Mouse (Mus musculus) forebrain, embryonic 15.5 days (tissue): ENCODE results near the gene Gm2564. TPM values are rescaled to one million over a fixed set of nuclear protein-coding genes. Genes with fewer than 3 reads are reported as not detected.
A peak's percentile ranks its signal among the peaks of the same experiment; 100 is the strongest.
"Not testable (repeated sequence)": the region's sequence is repeated elsewhere in the genome, so short reads cannot be mapped to it uniquely, and the experiment has no call there.

Experiments used
- ATAC-seq: fragments of 200-750 bp; cut with Nextera tagmentation; replicated peaks from 2 replicates; pipeline ENCODE4 v1.8.0; 2017; ENCODE audit warnings: mild to moderate bottlenecking, moderate TSS enrichment, moderate library complexity
- H3K27ac ChIP-seq: fragments of 300-500 bp; sonication (generic); replicated peaks from 2 replicates; pipeline ENCODE4 v1.5.1; 2015; ENCODE audit warnings: mild to moderate bottlenecking, inconsistent platforms
- H3K27me3 ChIP-seq: fragments of 300-500 bp; sonication (generic); 2 replicates; pipeline ENCODE4 v1.6.1; 2015; ENCODE audit warnings: inconsistent platforms
- H3K36me3 ChIP-seq: fragments of 300-500 bp; sonication (generic); 2 replicates; pipeline ENCODE4 v1.6.1; 2015; ENCODE audit warnings: mild to moderate bottlenecking, inconsistent platforms
- H3K4me1 ChIP-seq: fragments of 300-500 bp; sonication (generic); 2 replicates; pipeline ENCODE4 v1.6.1; 2015; ENCODE audit warnings: inconsistent platforms
- H3K4me2 ChIP-seq: fragments of 300-500 bp; sonication (generic); replicated peaks from 2 replicates; pipeline ENCODE4 v1.6.1; 2015; ENCODE audit warnings: mild to moderate bottlenecking, inconsistent platforms
- H3K4me3 ChIP-seq: fragments of 300-500 bp; sonication (generic); 2 replicates; pipeline ENCODE4 v1.5.1; 2015; ENCODE audit warnings: mild to moderate bottlenecking, inconsistent platforms
- H3K9ac ChIP-seq: fragments of 300-500 bp; sonication (generic); replicated peaks from 2 replicates; pipeline ENCODE4 v1.6.1; 2015; ENCODE audit warnings: mild to moderate bottlenecking, inconsistent platforms
- H3K9me3 ChIP-seq: fragments of 300-500 bp; sonication (generic); 2 replicates; pipeline ENCODE4 v1.6.1; 2016; ENCODE audit warnings: inconsistent platforms
- WGBS: fragments of 180-500 bp; shearing (Covaris S2); methylation state at CpG from one replicate; pipeline ENCODE4 v1.1.7; 2015; ENCODE audit warnings: mixed read lengths; 5-methylcytosine and 5-hydroxymethylcytosine counted together
- polyA plus RNA-seq: library from polyadenylated mRNA; unstranded; fragments of >200 nt; fragmentation: Nextera tagmentation; extraction: Ambion mirVana; gene quantifications from 2 replicates; pipeline ENCODE4 v1.2.1, GENCODE M21; 2015

The Gm2564 gene
- polyA plus RNA-seq: not detected in 2 replicates

GRCm38 (mm10) chr4:42629419-42629818, at the start of gene Gm2564:
TSS of gene Gm2564 (plus strand) at chr4:42629719.
- not testable (repeated sequence) for H3K9ac ChIP-seq, H3K4me3 ChIP-seq, H3K4me1 ChIP-seq, H3K4me2 ChIP-seq, H3K36me3 ChIP-seq, H3K27ac ChIP-seq, H3K9me3 ChIP-seq, ATAC-seq, H3K27me3 ChIP-seq
- no CpG with 5 or more reads among the region's 8 CpGs for WGBS

DNA sequence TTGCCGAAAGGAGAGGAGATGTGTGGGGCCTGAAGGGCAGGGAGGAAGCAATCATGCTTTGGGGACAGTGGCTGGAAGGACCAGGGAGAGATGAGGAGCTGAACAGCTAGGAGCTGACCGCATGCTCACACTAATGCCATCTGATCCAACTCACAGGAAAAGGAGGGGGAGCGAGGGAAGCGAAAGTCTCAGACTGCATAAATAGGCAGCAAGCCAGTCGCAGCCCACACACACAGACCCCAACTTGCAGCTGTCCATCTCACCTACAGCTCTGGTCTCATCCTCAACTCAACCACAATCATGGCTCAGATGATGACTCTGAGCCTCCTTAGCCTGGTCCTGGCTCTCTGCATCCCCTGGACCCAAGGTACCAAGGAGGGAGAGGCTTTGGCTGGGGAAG, 17.6 kb upstream of the Gm2564 start, which contains the start of gene Gm10591:
Gm10591 (plus strand) TSS at position 301 of the 400 bp plus-strand sequence.
- ATAC-seq, H3K36me3 ChIP-seq, H3K4me2 ChIP-seq, H3K4me1 ChIP-seq, H3K9me3 ChIP-seq, H3K9ac ChIP-seq, H3K4me3 ChIP-seq, H3K27ac ChIP-seq, H3K27me3 ChIP-seq: not testable (repeated sequence)
- no CpG with 5 or more reads among the region's 5 CpGs for WGBS

- not testable (repeated sequence) for H3K4me1 ChIP-seq, H3K27ac ChIP-seq, H3K36me3 ChIP-seq, H3K9me3 ChIP-seq, ATAC-seq, H3K27me3 ChIP-seq, H3K4me3 ChIP-seq, H3K4me2 ChIP-seq, H3K9ac ChIP-seq
- WGBS: no CpG with 5 or more reads among the region's 9 CpGs
Measured at GRCm38 (mm10) chr4:42654951-42655350, 25.4 kb downstream of the Gm2564 start, which contains the start of gene Ccl27b. TSS of gene Ccl27b (plus strand) at chr4:42655251.

- WGBS: no CpG with 5 or more reads among the region's 3 CpGs
- not testable (repeated sequence) for ATAC-seq, H3K4me3 ChIP-seq, H3K27ac ChIP-seq, H3K27me3 ChIP-seq, H3K36me3 ChIP-seq, H3K9ac ChIP-seq, H3K9me3 ChIP-seq, H3K4me1 ChIP-seq, H3K4me2 ChIP-seq
Measured at GRCm38 (mm10) chr4:42661793-42662192, 32.3 kb downstream of the Gm2564 start, which contains the start of gene Il11ra2. TSS of gene Il11ra2 (minus strand) at chr4:42661893.

DNA sequence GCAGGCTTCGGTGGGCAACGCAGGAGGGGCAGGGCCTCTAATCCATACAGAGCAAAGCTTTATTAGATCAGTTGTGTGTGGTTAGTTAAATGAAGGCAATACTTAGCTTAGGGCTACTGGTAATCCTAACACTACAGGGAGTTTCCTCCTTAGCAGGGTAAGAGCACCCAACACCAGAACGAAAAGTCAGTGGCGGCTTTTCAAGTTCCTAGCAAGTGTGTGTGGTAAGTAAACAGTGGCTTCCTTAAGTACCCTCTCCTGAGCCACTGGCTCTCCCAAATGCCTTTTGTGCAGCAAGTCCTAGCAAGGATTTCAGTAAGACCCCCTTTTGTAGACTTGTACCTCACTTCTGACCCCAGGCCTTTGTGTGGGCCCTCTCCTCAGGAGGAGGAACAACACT, 45.9 kb downstream of the Gm2564 start:
- not testable (repeated sequence) for H3K36me3 ChIP-seq, H3K4me3 ChIP-seq, ATAC-seq, H3K9ac ChIP-seq, H3K27me3 ChIP-seq, H3K4me2 ChIP-seq, H3K27ac ChIP-seq, H3K9me3 ChIP-seq, H3K4me1 ChIP-seq
- WGBS: no CpG with 5 or more reads among the region's 4 CpGs

DNA sequence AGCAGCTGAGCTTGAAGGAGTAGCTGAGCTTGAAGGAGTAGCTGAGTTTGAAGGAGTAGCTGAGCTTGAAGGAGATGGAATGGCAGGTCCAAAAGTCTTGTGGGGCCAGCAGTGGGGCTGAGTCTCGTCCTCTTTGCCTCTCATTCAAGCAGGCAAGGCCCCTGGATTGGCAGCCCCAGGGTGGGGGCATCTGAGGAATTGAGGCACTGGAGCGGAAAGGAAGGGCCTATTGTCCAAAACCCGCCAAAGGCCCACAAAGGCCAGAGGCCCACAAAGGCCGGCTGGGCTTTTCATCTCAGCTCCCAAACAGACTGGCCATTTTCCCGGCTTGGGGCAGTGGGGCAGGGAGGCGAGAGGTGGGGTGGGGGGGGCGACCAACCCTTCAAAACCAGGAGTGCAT, 49.8 kb downstream of the Gm2564 start:
- H3K9ac ChIP-seq, ATAC-seq, H3K4me1 ChIP-seq, H3K4me3 ChIP-seq, H3K9me3 ChIP-seq, H3K36me3 ChIP-seq, H3K27ac ChIP-seq, H3K4me2 ChIP-seq, H3K27me3 ChIP-seq: not testable (repeated sequence)
- WGBS: no CpG with 5 or more reads among the region's 7 CpGs

DNA sequence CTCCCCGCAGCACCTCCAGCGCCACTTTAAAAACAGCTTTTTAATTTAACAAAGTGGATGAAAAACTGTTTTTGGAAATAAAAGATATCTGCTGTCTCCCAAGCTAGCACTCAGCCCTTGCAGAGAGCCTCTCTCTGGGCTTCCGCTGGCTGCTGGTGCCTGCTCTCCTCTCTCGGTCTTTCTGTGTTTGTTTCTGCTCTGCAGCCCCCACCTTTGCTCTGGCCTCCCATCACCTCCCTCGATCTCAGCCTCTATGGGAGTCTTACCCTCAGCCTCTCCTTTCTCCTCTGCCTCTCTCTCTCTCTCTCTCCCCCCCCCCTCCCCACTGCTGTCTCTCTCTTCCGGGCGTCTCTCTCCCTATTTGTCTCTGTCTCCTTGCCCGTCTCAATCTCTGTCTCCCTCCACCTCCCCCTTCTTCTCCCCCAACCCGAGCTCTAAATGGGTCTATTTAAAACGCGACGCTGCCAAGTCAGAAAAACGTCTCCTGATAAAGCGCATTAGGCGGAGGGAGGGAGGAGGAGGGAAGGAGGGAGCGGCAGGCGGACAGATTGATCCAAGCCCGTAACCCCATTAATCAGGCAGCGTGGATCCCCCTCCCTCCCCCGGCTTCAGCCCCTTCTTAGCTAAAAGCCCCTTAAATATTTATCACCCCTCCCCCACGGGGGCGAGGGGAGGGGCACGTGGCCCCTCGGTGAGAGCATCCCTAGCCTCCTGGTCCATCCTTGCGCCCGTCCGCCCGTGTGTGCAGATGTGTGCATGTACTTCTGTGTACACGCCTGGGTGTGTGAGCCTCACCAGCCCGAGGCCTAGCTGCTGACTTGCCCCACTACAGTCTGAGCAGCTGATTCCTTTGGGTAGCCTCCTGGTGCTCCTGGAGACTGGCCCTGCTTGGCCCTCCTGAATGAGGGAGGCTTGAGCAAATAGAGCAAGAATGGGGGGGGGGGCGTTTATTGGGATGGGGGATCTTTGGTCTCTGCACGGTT, 51.1 kb downstream of the Gm2564 start:
- H3K27ac ChIP-seq, H3K27me3 ChIP-seq, H3K4me2 ChIP-seq, H3K9me3 ChIP-seq, H3K9ac ChIP-seq, H3K36me3 ChIP-seq, H3K4me1 ChIP-seq, H3K4me3 ChIP-seq: not testable (repeated sequence)
- no CpG with 5 or more reads among the region's 32 CpGs for WGBS
- ATAC-seq: peak; percentile 68

Other genes with a start within 250 kb of the Gm2564 start
- not detected in 2 replicates for gene Gm21586, start 190.3 kb upstream of the Gm2564 start, polyA plus RNA-seq
- 0.09 and 0.19 TPM in 2 replicates for gene Gm2163, start 163.0 kb upstream of the Gm2564 start, polyA plus RNA-seq
- gene Fam205a2, start 101.5 kb upstream of the Gm2564 start, polyA plus RNA-seq: not detected in 2 replicates
- not detected in 2 replicates for gene Gm10591, start 17.5 kb upstream of the Gm2564 start, polyA plus RNA-seq
- not detected in 2 replicates for gene Ccl27b, start 25.5 kb downstream of the Gm2564 start, polyA plus RNA-seq
- gene Il11ra2, start 32.2 kb downstream of the Gm2564 start, polyA plus RNA-seq: not detected in 2 replicates
- gene 4930578G10Rik, start 105.8 kb downstream of the Gm2564 start, polyA plus RNA-seq: 0.70 and 0.98 TPM in 2 replicates
- gene Ccl19, start 126.9 kb downstream of the Gm2564 start, polyA plus RNA-seq: 0.43 and 0.51 TPM in 2 replicates
- 0.59 and 0.80 TPM in 2 replicates for gene Ccl21a, start 144.3 kb downstream of the Gm2564 start, polyA plus RNA-seq
- 0.05 TPM in 1 of 2 replicates, not detected in the other for gene Fam205a1, start 224.2 kb downstream of the Gm2564 start, polyA plus RNA-seq
- gene Gm12394, start 227.1 kb downstream of the Gm2564 start, polyA plus RNA-seq: 0.41 and 0.51 TPM in 2 replicates
- 1.6 and 1.8 TPM in 2 replicates for gene Fam205c, start 244.5 kb downstream of the Gm2564 start, polyA plus RNA-seq